Mouse (Mus musculus) liver, postnatal 0 days (tissue): ENCODE measurements around the gene Riox1. TPM values are rescaled to one million over a fixed set of nuclear protein-coding genes. Genes with fewer than 3 reads are reported as not detected.
A peak's percentile ranks its signal among the peaks of the same experiment; 100 is the strongest.

ENCODE experiments used
- ATAC-seq: fragments of 200-750 bp; cut with Nextera tagmentation; 2 replicates; pipeline ENCODE4 v1.8.0; 2017; ENCODE audit warnings: mild to moderate bottlenecking, moderate library complexity
- DNase-seq: peaks from one replicate; pipeline ENCODE4 v3.0.0-alpha.2; 2016
- H3K27ac ChIP-seq: fragments of 300-500 bp; sonication (generic); 2 replicates; pipeline ENCODE4 v1.5.1; 2014; ENCODE audit warnings: antibody characterized with exemption, moderate library complexity, mild to moderate bottlenecking, low read depth
- H3K27me3 ChIP-seq: fragments of 300-500 bp; sonication (generic); 2 replicates; pipeline ENCODE4 v1.6.1; 2014; ENCODE audit warnings: low read length, control low read depth, mixed read lengths; ENCODE audit not compliant: insufficient read depth
- H3K36me3 ChIP-seq: fragments of 300-500 bp; sonication (generic); replicated peaks from 2 replicates; pipeline ENCODE4 v1.6.1; 2014; ENCODE audit warnings: mild to moderate bottlenecking, control low read depth, low read length, moderate library complexity, mixed read lengths; ENCODE audit not compliant: insufficient read depth
- H3K4me1 ChIP-seq: fragments of 300-500 bp; sonication (generic); 2 replicates; pipeline ENCODE4 v1.6.1; 2014; ENCODE audit warnings: antibody characterized with exemption, mild to moderate bottlenecking, control low read depth; ENCODE audit not compliant: insufficient read depth
- H3K4me2 ChIP-seq: fragments of 300-500 bp; sonication (generic); 2 replicates; pipeline ENCODE4 v1.6.1; 2014; ENCODE audit warnings: low read depth, mild to moderate bottlenecking, low read length, moderate library complexity, mixed read lengths
- H3K4me3 ChIP-seq: fragments of 300-500 bp; sonication (generic); 2 replicates; pipeline ENCODE4 v1.5.1; 2014; ENCODE audit warnings: low read depth, low read length
- H3K9ac ChIP-seq: fragments of 300-500 bp; sonication (generic); replicated peaks from 2 replicates; pipeline ENCODE4 v1.6.1; 2014; ENCODE audit warnings: mild to moderate bottlenecking, moderate library complexity
- H3K9me3 ChIP-seq: fragments of 300-500 bp; sonication (generic); 2 replicates; pipeline ENCODE4 v1.6.1; 2016; ENCODE audit warnings: mild to moderate bottlenecking, control low read depth, low read length, mixed read lengths
- CTCF ChIP-seq: sonication (generic); IDR thresholded peaks from 2 replicates; pipeline ENCODE4 v1.5.1; 2016; ENCODE audit warnings: antibody characterized with exemption, low read depth
- EP300 ChIP-seq: IDR thresholded peaks from 2 replicates; pipeline ENCODE4 v1.6.1; 2016; ENCODE audit warnings: antibody characterized with exemption, low read depth, mild to moderate bottlenecking
- WGBS: fragments of 180-500 bp; shearing (Covaris S2); extraction: QIAGEN DNeasy Blood & Tissue Kit; methylation state at CpG from one replicate; pipeline ENCODE4 v1.1.7; 2014; ENCODE audit not compliant: insufficient replicate concordance; 5-methylcytosine and 5-hydroxymethylcytosine counted together
- polyA plus RNA-seq: library from polyadenylated mRNA; unstranded; fragments of >200 nt; fragmentation: Nextera tagmentation; extraction: Ambion mirVana; gene quantifications from 2 replicates; pipeline ENCODE4 v1.2.1, GENCODE M21; 2015

The Riox1 gene
- polyA plus RNA-seq, 1 experiment from 2014 or later: 6.2 TPM

DNA sequence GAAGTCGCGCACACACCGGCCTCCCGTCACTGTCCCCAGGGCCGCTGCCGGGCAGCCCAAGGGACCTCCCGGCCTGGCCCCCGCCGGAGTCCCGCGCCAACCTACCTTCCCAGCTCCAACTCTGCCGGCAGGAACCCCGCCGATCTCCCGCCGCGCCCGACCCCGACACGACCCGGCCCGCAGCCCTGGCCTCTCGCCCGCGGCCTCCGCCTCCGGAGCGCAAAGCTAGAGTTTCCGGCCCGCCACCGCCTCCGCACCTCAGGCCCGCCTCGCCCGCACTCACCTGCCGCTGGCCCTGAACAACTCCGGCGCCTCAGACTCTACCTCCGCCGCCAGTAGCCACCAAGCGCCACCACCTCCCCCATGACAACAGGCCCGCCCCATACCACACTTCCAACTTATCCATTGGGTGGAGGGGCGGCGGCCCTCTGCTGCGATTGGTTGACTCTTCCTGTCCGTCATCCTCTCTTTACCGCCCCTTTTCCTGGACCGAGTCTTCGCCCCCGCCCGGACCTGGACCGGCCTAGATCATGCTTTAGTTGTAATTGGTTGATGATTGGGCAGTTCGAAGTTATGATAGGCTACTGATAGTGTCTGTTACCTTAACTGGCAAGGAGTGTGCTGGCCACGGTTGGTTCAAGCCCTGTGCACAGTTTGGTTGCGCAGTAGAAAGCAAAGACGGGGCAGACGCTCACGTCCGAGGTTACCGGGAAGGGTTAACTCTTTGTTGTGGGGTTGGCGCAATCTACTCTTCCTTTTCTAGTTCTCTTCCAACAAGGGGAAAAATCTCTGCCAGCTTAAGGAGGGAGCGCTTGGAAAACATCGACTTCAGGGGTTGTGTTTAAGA lies 28.6 kb upstream of the Riox1 start, which contains the start of gene Numb:
Numb (minus strand) TSS at position 400 of the 847 bp plus-strand sequence.
- H3K9ac ChIP-seq: peak within 1 kb of the TSS; percentile 83
- peaks cover 33% of the 10 kb centered on the region for H3K4me1 ChIP-seq
- peak within 1 kb of the TSS; percentile 87 for H3K27ac ChIP-seq
- H3K36me3 ChIP-seq: peaks cover 2% of the 10 kb centered on the region; the same call in 1 of the 2 replicates
- no peaks in the 10 kb centered on the region for H3K9me3 ChIP-seq
- no peaks in the 10 kb centered on the region for H3K27me3 ChIP-seq
- WGBS: under 1% methylated on average over 54 of the region's 63 CpGs
- peak; percentile 99 for ATAC-seq
- peak within 1 kb of the TSS; percentile 99 for H3K4me2 ChIP-seq
- no peak for TF ChIP-seq CTCF
- peak; percentile 75; the same call in 1 of the 2 replicates for TF ChIP-seq EP300
- peak; percentile 98 for DNase-seq
- H3K4me3 ChIP-seq: peak within 1 kb of the TSS; percentile 74

GRCm38 (mm10) chr12:83922724-83923485 lies 27.5 kb upstream of the Riox1 start:
- Histone ChIP-seq H3K9ac (peak overlapping the region; percentile 67), H3K4me2 (peak overlapping the region; percentile 99), H3K27me3 (no peaks in the 10 kb centered on the region), H3K27ac (peak overlapping the region; percentile 70), H3K9me3 (no peaks in the 10 kb centered on the region), H3K4me1 (peaks cover 41% of the 10 kb centered on the region), H3K36me3 (no peaks in the 10 kb centered on the region), H3K4me3 (peak overlapping the region; percentile 74)
- ATAC-seq: no peak
- 42% methylated on average over 8 of the region's 8 CpGs for WGBS
- TF ChIP-seq CTCF: no peak
- no peak; the same call in 1 of the 2 replicates for TF ChIP-seq EP300
- DNase-seq: no peak

GRCm38 (mm10) chr12:83923486-83923859 lies 26.9 kb upstream of the Riox1 start:
- Histone ChIP-seq H3K9me3 (no peaks in the 10 kb centered on the region), H3K36me3 (no peaks in the 10 kb centered on the region), H3K9ac (no peak overlapping the region), H3K4me1 (peaks cover 45% of the 10 kb centered on the region), H3K27ac (peak overlapping the region; percentile 70; the same call in 1 of the 2 replicates), H3K4me2 (peak overlapping the region; percentile 99; the same call in 1 of the 2 replicates), H3K27me3 (no peaks in the 10 kb centered on the region), H3K4me3 (no peak overlapping the region)
- TF ChIP-seq EP300 (0 out of 2 replicates have a peak, but pooled peaks have one; percentile 24), CTCF (no peak)
- no peak for DNase-seq
- WGBS: 63% methylated on average over 1 of the region's 1 CpGs
- ATAC-seq: no peak

DNA sequence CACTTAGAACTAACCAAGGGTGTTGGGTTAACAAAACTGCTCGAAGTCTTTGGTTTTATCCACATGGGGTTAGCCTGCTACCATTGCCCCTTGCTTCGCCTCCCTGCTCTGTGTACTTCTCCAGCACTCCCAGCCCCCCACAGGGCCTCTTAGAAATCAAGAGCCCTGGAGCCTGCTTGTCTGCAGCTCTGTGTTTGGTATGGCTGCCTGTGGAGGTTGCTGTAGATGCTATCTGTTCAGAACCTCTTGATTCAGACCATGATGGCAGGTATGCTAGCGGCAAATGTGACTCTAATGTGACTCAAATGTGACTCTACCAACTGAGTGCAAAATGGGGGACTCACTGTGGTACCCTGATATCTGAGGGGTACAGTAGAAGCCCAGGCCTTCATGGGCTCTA lies 26.1 kb upstream of the Riox1 start:
- ATAC-seq: no peak
- Histone ChIP-seq H3K9ac (no peak overlapping the region; the same call in 1 of the 2 replicates), H3K27ac (0 out of 2 replicates have a peak overlapping the region, but pooled peaks have one; percentile 70)

GRCm38 (mm10) chr12:83925160-83925703 lies 25.2 kb upstream of the Riox1 start:
- Histone ChIP-seq H3K4me3 (no peak overlapping the region; the same call in 1 of the 2 replicates), H3K27me3 (no peaks in the 10 kb centered on the region), H3K4me2 (peak overlapping the region; percentile 57), H3K9me3 (no peaks in the 10 kb centered on the region), H3K9ac (0 out of 2 replicates have a peak overlapping the region, but pooled peaks have one; percentile 2), H3K36me3 (no peaks in the 10 kb centered on the region), H3K4me1 (peaks cover 44% of the 10 kb centered on the region), H3K27ac (peak overlapping the region; percentile 67)
- DNase-seq (no peak), ATAC-seq (no peak)
- WGBS: 49% methylated on average over 7 of the region's 7 CpGs
- TF ChIP-seq EP300 (no peak), CTCF (no peak)

More for the DNA sequence above, 26.1 kb upstream of the Riox1 start:
- WGBS: 66% methylated on average over 3 of the region's 3 CpGs
- H3K27me3 ChIP-seq: no peaks in the 10 kb centered on the region
- no peaks in the 10 kb centered on the region for H3K9me3 ChIP-seq
- TF ChIP-seq CTCF (no peak), EP300 (no peak)
- H3K4me3 ChIP-seq: no peak overlapping the region
- no peak for DNase-seq
- no peak overlapping the region for H3K4me2 ChIP-seq
- peaks cover 44% of the 10 kb centered on the region for H3K4me1 ChIP-seq
- H3K36me3 ChIP-seq: no peaks in the 10 kb centered on the region
